Mouse (Mus musculus) erythroblast, embryonic 14.5 days (primary cell): ENCODE measurements around the gene Ifi203.
"Not testable (repeated sequence)": the region's sequence is repeated elsewhere in the genome, so short reads cannot be mapped to it uniquely, and the experiment has no call there.

ENCODE experiments used
- GATA1 ChIP-seq: IDR thresholded peaks from 2 replicates; pipeline ENCODE4 v1.6.1; 2012; ENCODE audit warnings: low read length, inconsistent platforms, mixed read lengths
- TAL1 ChIP-seq: IDR thresholded peaks from 3 replicates; pipeline ENCODE4 v1.6.1; 2012; ENCODE audit warnings: low read length, inconsistent platforms, mixed read lengths

GRCm38 (mm10) chr1:173982694-173983305 lies 40.3 kb upstream of the Ifi203 start, which contains the start of gene Ifi202b:
- TF ChIP-seq TAL1, GATA1: not testable (repeated sequence)
